Mouse (Mus musculus) kidney, embryonic 15.5 days (tissue): ENCODE results near the gene Taar3. TPM values are rescaled to one million over a fixed set of nuclear protein-coding genes. Genes with fewer than 3 reads are reported as not detected.

Experiments used
- ATAC-seq: fragments of 200-750 bp; cut with Nextera tagmentation; replicated peaks from 2 replicates; pipeline ENCODE4 v1.8.0; 2017; ENCODE audit warnings: moderate TSS enrichment; ENCODE audit not compliant: low FRiP score
- H3K27ac ChIP-seq: fragments of 300-500 bp; sonication (generic); 2 replicates; pipeline ENCODE4 v1.5.1; 2015; ENCODE audit warnings: mild to moderate bottlenecking, inconsistent platforms
- H3K27me3 ChIP-seq: fragments of 300-500 bp; sonication (generic); 2 replicates; pipeline ENCODE4 v1.6.1; 2015; ENCODE audit warnings: inconsistent platforms
- H3K36me3 ChIP-seq: fragments of 300-500 bp; sonication (generic); 2 replicates; pipeline ENCODE4 v1.6.1; 2015; ENCODE audit warnings: inconsistent platforms
- H3K4me1 ChIP-seq: fragments of 300-500 bp; sonication (generic); 2 replicates; pipeline ENCODE4 v1.6.1; 2015; ENCODE audit warnings: inconsistent platforms
- H3K4me2 ChIP-seq: fragments of 300-500 bp; sonication (generic); 2 replicates; pipeline ENCODE4 v1.6.1; 2015; ENCODE audit warnings: moderate library complexity, mild to moderate bottlenecking, inconsistent platforms
- H3K4me3 ChIP-seq: fragments of 300-500 bp; sonication (generic); replicated peaks from 2 replicates; pipeline ENCODE4 v1.5.1; 2015; ENCODE audit warnings: mild to moderate bottlenecking, inconsistent platforms
- H3K9ac ChIP-seq: fragments of 300-500 bp; sonication (generic); 2 replicates; pipeline ENCODE4 v1.6.1; 2015; ENCODE audit warnings: mild to moderate bottlenecking, inconsistent platforms
- H3K9me3 ChIP-seq: fragments of 300-500 bp; sonication (generic); replicated peaks from 2 replicates; pipeline ENCODE4 v1.6.1; 2016; ENCODE audit warnings: inconsistent platforms
- WGBS: fragments of 180-500 bp; shearing (Covaris S2); methylation state at CpG from one replicate; pipeline ENCODE4 v1.1.7; 2015; ENCODE audit warnings: mixed read lengths; 5-methylcytosine and 5-hydroxymethylcytosine counted together
- polyA plus RNA-seq: library from polyadenylated mRNA; unstranded; fragments of >200 nt; fragmentation: Nextera tagmentation; extraction: Ambion mirVana; gene quantifications from 2 replicates; pipeline ENCODE4 v1.2.1, GENCODE M21; 2015

The Taar3 gene
- polyA plus RNA-seq, 1 experiment from 2014 or later, result not detected

DNA sequence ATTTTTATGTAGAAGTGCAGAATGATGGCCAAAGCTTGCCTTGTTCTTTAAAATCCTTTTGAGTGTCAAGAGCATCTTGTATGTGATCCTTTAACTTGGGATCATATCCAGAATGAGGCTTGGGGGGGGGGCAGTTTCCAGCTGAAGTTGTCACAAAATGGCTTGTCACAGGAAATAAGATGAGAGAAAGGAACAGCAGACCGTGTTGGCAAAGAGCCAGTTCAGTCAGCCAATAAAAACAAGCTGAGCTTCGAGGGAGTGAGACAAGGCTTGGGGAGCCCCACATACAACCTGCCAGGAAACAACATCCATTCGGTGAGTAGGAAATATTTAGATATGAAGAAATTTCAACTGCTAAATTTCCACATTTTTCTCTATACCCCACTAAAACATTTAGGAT is 14.1 kb downstream of the Taar3 start:
- Histone ChIP-seq H3K4me1 (peaks cover 18% of the 10 kb centered on the region; the same call in 1 of the 2 replicates), H3K27ac (no peak overlapping the region), H3K9me3 (no peaks in the 10 kb centered on the region), H3K9ac (no peak overlapping the region), H3K36me3 (no peaks in the 10 kb centered on the region), H3K4me3 (no peak overlapping the region), H3K27me3 (no peaks in the 10 kb centered on the region), H3K4me2 (no peak overlapping the region)
- WGBS, result 27% methylated on average over 3 of the region's 3 CpGs
- ATAC-seq, result no peak

DNA sequence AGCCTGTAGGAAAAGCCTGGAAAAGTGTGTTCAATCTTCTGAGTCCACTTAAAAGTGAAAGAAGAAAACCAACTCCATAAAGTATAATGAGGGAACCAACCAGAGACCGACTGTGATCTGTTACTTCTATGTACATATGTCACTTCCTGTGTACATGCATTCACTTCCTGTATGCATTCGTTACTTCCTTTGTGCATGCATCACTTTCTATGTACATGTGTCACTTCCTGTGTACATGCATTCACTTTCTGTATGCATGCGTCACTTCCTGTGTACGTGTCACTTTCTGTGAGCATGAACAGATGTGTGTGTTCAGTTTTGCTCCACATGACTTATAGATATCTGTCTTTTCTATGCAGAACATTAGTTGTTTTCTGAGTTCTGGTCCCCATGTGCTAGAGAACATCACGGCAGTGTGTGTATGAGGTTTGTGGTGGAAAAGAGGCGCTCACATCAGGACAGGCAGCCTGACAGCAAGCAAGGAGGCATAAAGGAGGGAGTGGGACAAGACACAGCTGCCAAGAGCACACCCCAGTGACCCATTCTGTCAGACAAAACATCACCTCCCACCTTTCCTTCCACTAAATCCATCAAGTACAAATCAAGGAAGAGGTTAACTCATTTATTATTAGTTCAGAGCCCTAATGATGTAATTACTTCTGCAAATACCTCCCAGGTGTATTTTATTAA is 15.7 kb downstream of the Taar3 start:
- no peaks in the 10 kb centered on the region for H3K27me3 ChIP-seq
- no peak overlapping the region for H3K4me2 ChIP-seq
- 0 out of 2 replicates have a peak, but pooled peaks cover 12% of the 10 kb centered on the region for H3K4me1 ChIP-seq
- peak; percentile 83 for ATAC-seq
- no peak overlapping the region for H3K4me3 ChIP-seq
- H3K36me3 ChIP-seq, result no peaks in the 10 kb centered on the region
- 53% methylated on average over 6 of the region's 6 CpGs for WGBS
- no peaks in the 10 kb centered on the region for H3K9me3 ChIP-seq
- no peak overlapping the region for H3K9ac ChIP-seq
- no peak overlapping the region for H3K27ac ChIP-seq

DNA sequence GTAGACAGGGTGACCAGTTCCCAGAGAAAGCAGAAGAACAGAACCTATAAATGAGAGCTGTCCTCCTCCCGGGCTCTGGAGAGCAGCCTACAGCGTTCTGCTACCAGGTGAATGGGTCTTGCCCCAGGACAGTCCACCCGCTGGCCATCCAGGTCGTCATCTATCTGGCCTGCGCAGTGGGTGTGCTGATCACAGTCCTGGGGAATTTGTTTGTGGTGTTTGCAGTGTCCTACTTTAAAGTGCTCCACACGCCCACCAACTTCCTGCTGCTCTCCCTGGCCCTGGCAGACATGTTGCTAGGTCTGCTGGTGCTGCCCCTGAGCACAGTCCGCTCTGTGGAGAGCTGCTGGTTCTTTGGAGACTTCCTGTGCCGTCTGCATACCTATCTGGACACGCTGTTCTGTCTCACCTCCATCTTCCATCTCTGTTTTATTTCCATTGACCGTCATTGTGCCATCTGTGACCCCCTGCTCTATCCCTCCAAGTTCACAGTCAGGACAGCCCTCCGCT is 21.4 kb downstream of the Taar3 start, which contains the start of gene Taar5:
Gene Taar5 (plus strand): TSS at position 51 of the 510 bp plus-strand sequence.
- 87% methylated on average over 11 of the region's 11 CpGs for WGBS
- Histone ChIP-seq H3K4me2 (no peak within 1 kb of the TSS), H3K27ac (no peak within 1 kb of the TSS), H3K36me3 (no peaks in the 10 kb centered on the region), H3K9ac (no peak within 1 kb of the TSS), H3K4me1 (no peaks in the 10 kb centered on the region), H3K4me3 (no peak within 1 kb of the TSS), H3K27me3 (no peaks in the 10 kb centered on the region), H3K9me3 (no peaks in the 10 kb centered on the region)
- ATAC-seq, result no peak

DNA sequence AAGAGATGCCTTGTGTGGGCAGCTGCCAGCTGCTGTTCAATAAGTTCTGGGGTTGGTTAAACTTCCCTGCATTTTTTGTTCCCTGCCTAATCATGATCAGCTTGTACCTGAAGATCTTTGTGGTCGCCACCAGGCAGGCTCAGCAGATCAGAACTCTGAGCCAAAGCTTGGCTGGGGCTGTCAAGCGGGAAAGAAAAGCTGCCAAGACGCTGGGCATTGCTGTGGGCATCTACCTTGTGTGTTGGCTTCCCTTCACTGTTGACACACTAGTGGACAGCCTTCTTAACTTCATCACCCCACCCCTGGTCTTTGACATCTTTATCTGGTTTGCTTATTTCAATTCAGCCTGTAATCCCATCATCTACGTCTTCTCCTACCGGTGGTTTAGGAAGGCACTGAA is 21.9 kb downstream of the Taar3 start:
- ATAC-seq, result no peak
- Histone ChIP-seq H3K27ac (no peak overlapping the region), H3K4me1 (no peaks in the 10 kb centered on the region), H3K36me3 (no peaks in the 10 kb centered on the region), H3K27me3 (no peaks in the 10 kb centered on the region), H3K9ac (no peak overlapping the region), H3K9me3 (no peaks in the 10 kb centered on the region), H3K4me2 (no peak overlapping the region), H3K4me3 (no peak overlapping the region)
- WGBS, result 91% methylated on average over 5 of the region's 5 CpGs

DNA sequence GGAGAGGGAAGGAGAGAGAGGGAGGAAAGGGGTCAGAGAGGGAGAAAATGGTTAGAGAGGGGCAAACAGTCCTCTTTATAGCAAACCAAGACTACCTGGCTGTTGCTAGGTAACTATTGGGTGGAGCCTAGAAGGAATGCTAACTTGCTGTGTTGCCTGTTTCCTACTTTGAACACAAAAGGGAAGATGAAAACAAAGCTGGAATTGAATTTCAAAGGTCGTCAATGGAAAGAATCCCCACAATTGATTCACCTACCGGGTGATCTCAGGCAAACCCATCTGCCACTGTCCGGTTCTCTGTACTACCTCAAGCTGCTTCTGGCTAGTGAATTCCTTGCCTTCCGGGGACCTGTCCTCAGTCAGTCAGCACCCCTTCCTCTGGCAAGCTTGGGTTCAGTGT is 28.6 kb downstream of the Taar3 start:
- Histone ChIP-seq H3K4me1 (no peaks in the 10 kb centered on the region), H3K9me3 (no peaks in the 10 kb centered on the region), H3K27me3 (0 out of 2 replicates have a peak, but pooled peaks cover 2% of the 10 kb centered on the region), H3K4me3 (no peak overlapping the region), H3K27ac (no peak overlapping the region), H3K9ac (no peak overlapping the region), H3K36me3 (no peaks in the 10 kb centered on the region), H3K4me2 (no peak overlapping the region)
- ATAC-seq, result no peak
- WGBS, result 64% methylated on average over 4 of the region's 4 CpGs

DNA sequence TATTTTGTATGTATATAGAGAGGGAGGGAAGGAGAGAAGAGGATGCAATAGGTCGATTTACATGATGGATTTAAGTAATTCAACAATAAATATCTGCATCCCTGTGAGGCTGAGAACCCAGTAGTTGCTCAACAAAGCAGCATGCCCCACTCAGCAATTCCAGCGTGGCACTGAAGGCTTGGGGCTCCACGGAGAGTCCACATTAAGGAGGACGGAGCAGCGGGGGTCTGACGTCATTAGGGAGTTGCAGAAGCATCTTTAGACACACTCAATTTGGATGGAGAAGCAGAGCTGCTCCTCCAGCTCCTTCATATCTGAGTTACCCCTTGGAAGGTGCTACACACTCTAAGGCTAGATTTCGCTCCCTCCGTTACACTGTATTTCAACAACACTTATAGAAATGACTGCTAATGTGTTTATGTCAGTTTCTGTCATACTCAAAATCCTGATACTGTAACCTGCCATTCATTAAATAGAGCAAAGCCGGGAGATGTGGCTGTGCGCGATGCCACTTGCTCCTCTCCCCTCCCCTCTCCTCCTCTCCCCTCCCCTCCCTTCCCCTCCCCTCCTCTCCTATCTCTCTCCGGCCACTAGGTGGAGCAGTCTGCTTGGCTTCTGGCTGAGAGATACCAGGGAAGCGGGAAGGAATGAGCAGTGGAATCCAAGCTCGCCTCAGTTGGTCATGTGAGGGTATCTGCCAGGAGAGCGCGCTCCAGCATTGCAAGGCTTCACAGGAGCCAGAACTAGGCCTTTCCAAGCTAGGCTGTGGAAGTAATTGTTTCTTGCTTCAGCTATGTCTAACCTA is 29.7 kb downstream of the Taar3 start:
- no peak overlapping the region for H3K9ac ChIP-seq
- 51% methylated on average over 16 of the region's 16 CpGs for WGBS
- H3K9me3 ChIP-seq, result no peaks in the 10 kb centered on the region
- peak; percentile 73 for ATAC-seq
- H3K27ac ChIP-seq, result no peak overlapping the region
- 0 out of 2 replicates have a peak, but pooled peaks cover 2% of the 10 kb centered on the region for H3K27me3 ChIP-seq
- H3K4me1 ChIP-seq, result no peaks in the 10 kb centered on the region
- H3K4me3 ChIP-seq, result no peak overlapping the region
- no peaks in the 10 kb centered on the region for H3K36me3 ChIP-seq
- H3K4me2 ChIP-seq, result no peak overlapping the region

DNA sequence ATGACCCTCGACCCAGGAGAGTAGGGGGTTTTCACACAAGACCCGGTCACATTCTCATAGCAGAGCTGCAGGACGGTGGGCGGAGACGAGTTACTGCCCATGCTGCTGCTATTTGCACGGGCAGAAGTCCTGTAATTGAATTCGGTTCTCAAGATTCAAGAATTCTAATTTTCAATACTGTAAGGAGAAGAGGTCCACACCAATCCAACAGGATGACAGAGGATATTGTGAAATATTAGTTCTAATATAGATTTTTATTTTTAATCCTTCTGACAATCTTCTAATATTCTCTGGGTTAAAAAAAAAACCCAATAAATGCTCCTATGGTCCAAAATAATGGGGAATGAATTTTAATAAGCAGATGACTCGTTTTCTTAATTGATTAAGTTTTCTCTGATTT is 36.2 kb downstream of the Taar3 start, which contains the start of gene Taar6:
Gene Taar6 (minus strand): TSS at position 101 of the 400 bp plus-strand sequence.
- H3K9me3 ChIP-seq, result no peaks in the 10 kb centered on the region
- no peak within 1 kb of the TSS for H3K4me3 ChIP-seq
- no peaks in the 10 kb centered on the region for H3K4me1 ChIP-seq
- H3K27ac ChIP-seq, result no peak within 1 kb of the TSS
- no peak for ATAC-seq
- no peak within 1 kb of the TSS for H3K4me2 ChIP-seq
- WGBS, result 75% methylated on average over 8 of the region's 8 CpGs
- H3K36me3 ChIP-seq, result no peaks in the 10 kb centered on the region
- no peaks in the 10 kb centered on the region for H3K27me3 ChIP-seq
- H3K9ac ChIP-seq, result no peak within 1 kb of the TSS

DNA sequence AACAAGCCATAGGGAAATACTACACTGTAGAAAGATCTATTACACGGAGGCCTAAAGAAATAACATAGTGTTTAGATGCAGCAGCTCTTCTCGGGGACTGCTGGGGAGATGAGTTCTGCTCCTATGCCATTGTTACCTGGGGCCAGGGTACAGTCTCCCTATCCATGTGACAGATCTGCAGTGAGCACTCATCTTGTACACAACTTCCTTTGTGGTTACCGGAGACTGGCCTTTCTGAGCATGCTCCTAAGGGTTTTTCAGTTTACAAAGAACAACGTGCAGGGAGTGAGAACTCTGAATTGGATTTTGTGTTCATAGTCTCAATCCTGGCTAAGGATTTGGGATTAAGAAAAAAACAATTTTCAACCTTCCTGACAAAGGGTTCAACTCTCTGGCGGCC is 37.1 kb downstream of the Taar3 start:
- no peaks in the 10 kb centered on the region for H3K9me3 ChIP-seq
- no peak overlapping the region for H3K4me2 ChIP-seq
- no peaks in the 10 kb centered on the region for H3K27me3 ChIP-seq
- no peaks in the 10 kb centered on the region for H3K4me1 ChIP-seq
- WGBS, result 80% methylated on average over 5 of the region's 5 CpGs
- no peak for ATAC-seq
- no peak overlapping the region for H3K27ac ChIP-seq
- H3K36me3 ChIP-seq, result no peaks in the 10 kb centered on the region
- H3K4me3 ChIP-seq, result no peak overlapping the region
- no peak overlapping the region for H3K9ac ChIP-seq

DNA sequence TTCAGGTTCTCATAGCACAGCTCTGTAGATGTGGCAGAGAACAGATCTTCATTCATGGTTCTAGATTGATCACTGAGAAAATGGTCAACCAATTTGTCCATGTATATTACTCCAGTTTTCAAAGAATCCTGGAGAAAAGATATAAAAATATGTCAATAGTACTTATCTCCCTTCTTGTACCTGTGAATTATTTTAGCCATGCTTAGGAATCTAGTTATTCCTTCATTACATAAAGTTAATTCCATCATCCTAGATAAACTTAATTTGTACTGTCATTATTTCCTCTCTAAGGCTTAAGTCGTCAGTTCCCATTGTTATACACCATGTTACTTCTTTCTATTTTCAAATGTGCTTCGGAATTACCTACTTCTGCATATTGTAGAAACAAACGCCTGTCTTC is 44.0 kb downstream of the Taar3 start, which contains the start of gene Taar7a:
Gene Taar7a (minus strand): TSS at position 101 of the 400 bp plus-strand sequence.
- ATAC-seq, result no peak
- H3K4me2 ChIP-seq, result no peak within 1 kb of the TSS
- no peaks in the 10 kb centered on the region for H3K4me1 ChIP-seq
- H3K9me3 ChIP-seq, result no peaks in the 10 kb centered on the region
- WGBS, result 86% methylated on average over 3 of the region's 3 CpGs
- no peaks in the 10 kb centered on the region for H3K27me3 ChIP-seq
- H3K4me3 ChIP-seq, result no peak within 1 kb of the TSS
- no peak within 1 kb of the TSS for H3K27ac ChIP-seq
- no peaks in the 10 kb centered on the region for H3K36me3 ChIP-seq
- no peak within 1 kb of the TSS for H3K9ac ChIP-seq

DNA sequence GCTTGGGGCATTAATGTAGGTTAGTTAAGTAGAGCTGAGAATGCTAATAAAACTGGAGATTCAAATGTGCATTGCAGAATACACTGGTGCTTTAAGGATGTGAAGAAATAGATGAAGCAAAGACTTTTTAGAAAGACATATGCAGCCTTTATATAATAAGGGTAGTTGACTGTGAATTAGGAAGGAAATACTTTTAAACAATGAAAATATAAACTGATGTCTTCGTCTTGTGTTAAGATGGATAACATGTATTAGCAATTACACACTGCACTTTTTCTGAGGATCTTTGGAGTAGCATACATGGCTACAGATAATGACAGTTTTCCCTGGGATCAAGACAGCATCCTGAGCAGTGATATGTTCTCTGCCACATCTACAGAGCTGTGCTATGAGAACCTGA is 50.3 kb downstream of the Taar3 start, which contains the start of gene Taar7b:
Gene Taar7b (plus strand): TSS at position 301 of the 400 bp plus-strand sequence.
- Histone ChIP-seq H3K27me3 (no peaks in the 10 kb centered on the region), H3K4me2 (no peak within 1 kb of the TSS), H3K4me3 (no peak within 1 kb of the TSS), H3K9me3 (no peaks in the 10 kb centered on the region), H3K9ac (no peak within 1 kb of the TSS), H3K36me3 (no peaks in the 10 kb centered on the region), H3K4me1 (no peaks in the 10 kb centered on the region), H3K27ac (no peak within 1 kb of the TSS)
- 86% methylated on average over 1 of the region's 1 CpGs for WGBS
- ATAC-seq, result no peak
